9 mouse cellular contexts compared by ENCODE assay signal in genomic region chr14:44858868-44859613, GRCm38 (mm10). TPM values are rescaled to one million over a fixed set of nuclear protein-coding genes. Genes with fewer than 3 reads are reported as not detected.
DNase-seq lines count a peak whose midpoint lies in the region; ATAC-seq and TF ChIP-seq lines count a peak whose summit lies in the region.
"Had no signal": no experiment of that assay in that cellular context is flagged by ENCODE, and none has a peak within 500 bp of the region (broad histone marks: within the 10 kb centered on the region; RNA-seq: fewer than 3 reads in every experiment).

TSS of gene Ptgdr (minus strand) at chr14:44859375.

- H3K27me3 ChIP-seq in hindbrain, postnatal 0 days (ENCODE audit: insufficient read depth, low read length): peaks cover 7% of the 10 kb centered on the region; the same call in 1 of the 2 replicates
- peaks cover 27% of the 10 kb centered on the region for H3K27me3 ChIP-seq in neural tube, embryonic 12.5 days (replicated peaks)

- H3K4me2 ChIP-seq in hindbrain, postnatal 0 days (ENCODE audit: low read depth, low read length): peak within 1 kb of the TSS; percentile 50
- H3K4me2 ChIP-seq in neural tube, embryonic 12.5 days (replicated peaks): peak within 1 kb of the TSS; percentile 63

- no peak within 1 kb of the TSS for H3K27ac ChIP-seq in layer of hippocampus, adult 2 months
- no peak within 1 kb of the TSS for H3K27ac ChIP-seq in hindbrain, postnatal 0 days
- no peak within 1 kb of the TSS for H3K27ac ChIP-seq in neural tube, embryonic 12.5 days
- H3K27ac ChIP-seq: macrophage had no signal

- TF ChIP-seq CTCF in layer of hippocampus, adult 2 months (conservative IDR thresholded peaks at IDR 0.05): no peak
- TF ChIP-seq CTCF in hindbrain, postnatal 0 days (IDR thresholded peaks at IDR 0.05; ENCODE audit: low read depth): no peak

- ATAC-seq in hindbrain, postnatal 0 days: peak; percentile 66
- peak; percentile 73 for ATAC-seq in neural tube, embryonic 12.5 days (ENCODE audit: low FRiP score, low read depth)
- ATAC-seq in activated CD4-positive, CD25-positive, alpha-beta regulatory T cell, adult 4 months: no peak

- H3K36me3 ChIP-seq in hindbrain, postnatal 0 days (ENCODE audit: insufficient read depth, low read length): no peaks in the 10 kb centered on the region
- no peaks in the 10 kb centered on the region for H3K36me3 ChIP-seq in neural tube, embryonic 12.5 days

- 0 out of 2 replicates have a peak within 1 kb of the TSS, but pooled peaks have one; percentile 28 for H3K9ac ChIP-seq in hindbrain, postnatal 0 days (replicated peaks; ENCODE audit: low read length)
- H3K9ac ChIP-seq in neural tube, embryonic 12.5 days: peak within 1 kb of the TSS; percentile 40; the same call in 1 of the 2 replicates

- WGBS in hindbrain, postnatal 0 days: 2% methylated on average over 32 of the region's 32 CpGs
- 1% methylated on average over 32 of the region's 32 CpGs for WGBS in neural tube, embryonic 12.5 days

- H3K4me3 ChIP-seq in layer of hippocampus, adult 2 months: peak within 1 kb of the TSS; percentile 9; the same call in 1 of the 2 replicates
- H3K4me3 ChIP-seq in hindbrain, postnatal 0 days (ENCODE audit: low read length): peak within 1 kb of the TSS; percentile 28
- H3K4me3 ChIP-seq in neural tube, embryonic 12.5 days: peak within 1 kb of the TSS; percentile 29

- no peaks in the 10 kb centered on the region for H3K4me1 ChIP-seq in hindbrain, postnatal 0 days (ENCODE audit: insufficient read depth, low read length)
- peaks cover 6% of the 10 kb centered on the region; the same call in 1 of the 2 replicates for H3K4me1 ChIP-seq in neural tube, embryonic 12.5 days

- H3K9me3 ChIP-seq in hindbrain, postnatal 0 days (ENCODE audit: low read length): no peaks in the 10 kb centered on the region
- H3K9me3 ChIP-seq in neural tube, embryonic 12.5 days: no peaks in the 10 kb centered on the region

- no peak for DNase-seq in layer of hippocampus, adult 2 months (ENCODE audit: low spot score in 2 of 2)
- no peak for DNase-seq in layer of hippocampus, postnatal 25 days (ENCODE audit: extremely low spot score in 1 of 2, low spot score in 1 of 2)
- DNase-seq in embryo, embryonic 11 days: peak; percentile 36
- DNase-seq in hindbrain, postnatal 0 days (ENCODE audit: low spot score): no peak
- no peak for DNase-seq in urinary bladder, postnatal 14 days (ENCODE audit: low spot score)
- DNase-seq in layer of hippocampus, adult 11-12 months (ENCODE audit: low spot score): no peak

RNA-seq across cellular contexts. Expression of gene Ptgdr, which starts in this region (rescaled TPM):
- under 1 TPM; 0.54 to 0.66 TPM for total RNA-seq in layer of hippocampus, adult 2 months (2021)
- total RNA-seq in layer of hippocampus, postnatal 25 days (2021): under 1 TPM; 0.32 to 0.59 TPM
- total RNA-seq in hindbrain, postnatal 0 days (2014; rRNA removed): 1.0 and 1.7 TPM in 2 replicates
- 0.59 and 0.86 TPM in 2 replicates for polyA plus RNA-seq in hindbrain, postnatal 0 days (2015; fragmentation: Nextera tagmentation; extraction: Ambion mirVana)
- 0.11 and 0.13 TPM in 2 replicates for polyA plus RNA-seq in neural tube, embryonic 12.5 days (2016; fragmentation: Nextera tagmentation; extraction: Ambion mirVana)
- polyA plus RNA-seq in activated CD4-positive, CD25-positive, alpha-beta regulatory T cell, adult 4 months (2017; shearing (Covaris generic)): not detected
- polyA plus RNA-seq: macrophage had no signal

Comparison
In these comparisons a context has a peak if more than half of its experiments do, and no peak if none do; other contexts are left out.
1. Peak in ATAC-seq, H3K4me3 ChIP-seq, H3K9ac ChIP-seq and H3K4me2 ChIP-seq in neural tube, embryonic 12.5 days; RNA of the gene not detected or under 1 TPM.